Mouse (Mus musculus) erythroblast, embryonic 14.5 days (primary cell): ENCODE data around the gene Tmem33.

Experiments
- GATA1 ChIP-seq: IDR thresholded peaks from 2 replicates; pipeline ENCODE4 v1.6.1; 2012; ENCODE audit warnings: low read length, inconsistent platforms, mixed read lengths
- TAL1 ChIP-seq: IDR thresholded peaks from 3 replicates; pipeline ENCODE4 v1.6.1; 2012; ENCODE audit warnings: low read length, inconsistent platforms, mixed read lengths

DNA sequence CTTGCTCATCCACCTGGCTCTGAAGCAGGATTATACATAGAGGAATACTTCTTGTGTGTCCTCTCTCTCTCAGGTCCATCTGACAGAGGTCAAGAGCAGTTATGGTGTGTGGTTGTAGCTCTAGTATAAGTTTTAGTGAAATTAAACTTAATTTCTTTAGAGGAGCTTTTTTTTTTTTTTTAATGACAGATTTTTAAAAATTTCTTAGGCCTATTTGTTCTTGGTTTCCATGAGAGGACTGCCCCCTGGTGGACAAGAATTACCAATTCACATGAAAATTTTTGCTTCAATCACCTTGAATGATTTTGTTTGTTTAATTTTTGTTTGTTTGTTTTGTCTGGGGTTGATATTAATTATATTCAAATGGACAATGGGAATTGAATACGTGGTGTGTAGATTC, 22.1 kb upstream of the Tmem33 start:
- TF ChIP-seq TAL1: no peak
- TF ChIP-seq GATA1: no peak
